Mouse (Mus musculus) G1E (cell line): Measurements from ENCODE around the gene Tmem223.

Source experiments
- CTCF ChIP-seq: IDR thresholded peaks from 2 replicates; pipeline ENCODE4 v1.5.1; 2012; ENCODE audit warnings: low read depth, low read length, inconsistent platforms, mixed read lengths
- GATA1 ChIP-seq: IDR thresholded peaks from 2 replicates; pipeline ENCODE4 v1.6.1; 2012; ENCODE audit warnings: borderline replicate concordance, low read length, inconsistent platforms, mixed read lengths
- GATA2 ChIP-seq: IDR thresholded peaks from 2 replicates; pipeline ENCODE4 v1.6.1; 2012; ENCODE audit warnings: low read depth, low read length, inconsistent platforms, borderline replicate concordance

GRCm38 (mm10) chr19:8770567-8771270 is at the start of gene Tmem223:
- TF ChIP-seq CTCF, result no peak
- no peak for TF ChIP-seq GATA2
- TF ChIP-seq GATA1, result no peak
